Mouse (Mus musculus): Measurements from ENCODE around the gene Fam169a.
"Not testable (repeated sequence)": the region's sequence is repeated elsewhere in the genome, so short reads cannot be mapped to it uniquely, and the experiment has no call there.

Gene Fam169a

GRCm38 (mm10) chr13:97077556-97077955, 10.5 kb downstream of the Fam169a start:
- no peak for DNase-seq (ENCODE audit: extremely low spot score, low read depth, low spot score)

- no peak for DNase-seq (ENCODE audit: extremely low spot score, low read depth, low spot score)
Observed at GRCm38 (mm10) chr13:97080201-97080600, 13.1 kb downstream of the Fam169a start.

GRCm38 (mm10) chr13:97080615-97081014, 13.5 kb downstream of the Fam169a start:
- no peak for DNase-seq (ENCODE audit: extremely low spot score, low read depth, low spot score)

GRCm38 (mm10) chr13:97082432-97082831, 15.3 kb downstream of the Fam169a start:
- DNase-seq (ENCODE audit: extremely low spot score, low read depth, low spot score): no peak

DNA sequence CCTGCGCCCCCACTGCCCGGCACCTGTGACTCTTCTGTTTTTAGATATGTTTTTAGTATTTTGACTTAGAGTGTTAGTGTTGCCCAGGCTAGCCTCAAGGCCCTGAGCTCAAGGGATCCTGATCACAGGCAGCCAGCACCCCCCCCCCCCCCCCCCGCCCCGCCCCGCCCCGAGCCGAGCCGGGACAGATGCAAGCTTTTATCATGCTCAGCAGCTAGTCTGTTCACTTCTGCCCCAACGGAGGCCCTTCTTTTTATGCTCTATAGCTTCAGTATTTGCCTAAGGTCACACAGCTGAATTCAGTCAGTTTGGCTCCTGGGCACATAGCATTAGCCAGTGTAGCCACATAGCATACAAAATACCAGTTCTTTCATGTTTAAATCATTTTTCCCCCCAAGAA, 19.2 kb downstream of the Fam169a start:
- DNase-seq (ENCODE audit: extremely low spot score, low read depth, low spot score): no peak

DNA sequence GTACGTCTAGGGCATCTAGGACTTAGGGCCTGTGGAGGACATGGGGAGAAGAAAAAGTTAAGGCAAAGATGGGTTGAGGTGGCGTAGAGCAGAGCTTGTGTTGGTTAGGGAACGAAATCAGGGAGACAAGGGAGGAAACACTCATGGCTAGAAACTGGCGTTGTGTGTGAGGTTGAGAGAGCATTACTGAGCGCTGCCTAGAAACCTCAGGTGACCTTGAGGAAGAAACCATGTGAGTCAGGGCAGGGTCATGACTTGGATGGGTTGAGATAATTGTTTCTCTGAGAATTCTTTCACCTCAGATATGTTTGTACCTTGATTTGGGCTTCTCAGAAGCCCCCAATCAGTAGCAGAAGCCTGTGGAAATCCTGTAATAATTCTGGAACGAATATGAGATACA, 20.3 kb downstream of the Fam169a start:
- DNase-seq (ENCODE audit: extremely low spot score, low read depth, low spot score): no peak

DNA sequence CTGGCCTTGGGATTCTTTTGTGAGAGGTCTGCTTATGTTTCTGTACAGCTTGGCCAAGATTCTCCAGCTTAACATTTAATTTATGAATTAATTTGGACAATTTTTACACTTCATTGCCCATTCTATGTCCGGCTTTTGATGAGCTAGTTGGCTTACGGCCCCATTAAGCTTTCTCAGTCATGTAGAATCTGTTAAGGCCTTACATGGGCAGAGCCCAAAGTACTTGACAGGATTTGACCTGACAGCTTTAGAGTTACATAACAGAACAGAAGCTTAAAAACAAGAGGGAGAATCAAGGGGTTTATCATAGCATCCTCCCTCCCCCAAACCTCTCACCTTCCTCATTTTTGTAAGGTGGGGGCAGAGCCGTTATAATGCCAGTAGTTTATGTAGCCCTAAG, 21.1 kb downstream of the Fam169a start:
- no peak for DNase-seq (ENCODE audit: extremely low spot score, low read depth, low spot score)

- no peak for DNase-seq (ENCODE audit: extremely low spot score, low read depth, low spot score)
Observed at GRCm38 (mm10) chr13:97095726-97096125, 28.6 kb downstream of the Fam169a start.

GRCm38 (mm10) chr13:97099187-97099852, 32.2 kb downstream of the Fam169a start, which contains the start of gene Gm6169:
TSS of gene Gm6169 (minus strand) at chr13:97099237.
- peak; percentile 12 for DNase-seq (ENCODE audit: extremely low spot score, low read depth, low spot score)

- DNase-seq (ENCODE audit: extremely low spot score, low read depth, low spot score): no peak
Observed at GRCm38 (mm10) chr13:97104996-97105395, 37.9 kb downstream of the Fam169a start.

- not testable (repeated sequence) for DNase-seq (ENCODE audit: extremely low spot score, low read depth, low spot score)
Observed at GRCm38 (mm10) chr13:97107721-97108120, 40.6 kb downstream of the Fam169a start.

DNA sequence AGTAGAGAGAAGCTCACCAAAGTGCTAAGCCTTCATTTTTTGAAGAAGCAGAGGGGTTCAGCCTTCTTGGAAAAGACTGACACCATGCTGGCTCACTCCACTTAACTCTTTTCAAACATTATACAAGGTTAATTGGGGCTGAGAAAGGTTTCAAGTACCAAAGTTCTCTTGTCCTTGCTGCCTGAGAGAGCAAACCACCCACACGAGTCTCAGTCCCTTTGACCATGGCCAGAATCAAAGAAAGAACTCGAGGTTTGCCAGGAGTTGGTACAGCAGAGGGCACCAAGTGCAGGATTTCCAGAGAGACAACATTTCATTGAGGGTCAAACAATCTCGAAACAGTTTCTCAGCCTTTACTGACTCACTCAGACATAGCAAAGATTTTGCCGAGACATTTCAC, 42.0 kb downstream of the Fam169a start:
- DNase-seq (ENCODE audit: extremely low spot score, low read depth, low spot score): no peak

GRCm38 (mm10) chr13:97121341-97121740, 54.3 kb downstream of the Fam169a start:
- no peak for DNase-seq (ENCODE audit: extremely low spot score, low read depth, low spot score)

DNA sequence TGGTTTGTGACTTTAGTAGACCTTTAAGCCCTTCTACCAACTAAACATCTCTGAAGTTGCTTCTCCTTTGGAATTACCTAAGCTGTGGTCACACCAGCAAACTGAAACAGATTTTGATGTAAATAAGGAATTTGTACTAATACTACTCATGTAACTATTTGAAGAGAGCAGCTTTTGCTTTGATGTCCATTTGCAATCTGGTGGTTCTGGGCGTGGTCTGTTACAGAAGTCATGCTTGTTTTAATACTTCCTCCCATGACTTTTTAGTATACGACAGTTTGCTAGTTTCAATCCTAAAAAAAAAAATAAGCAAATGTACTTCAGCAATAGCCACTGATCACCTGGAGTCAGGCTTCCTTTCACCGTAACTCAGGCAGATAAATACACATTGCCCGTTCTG, 62.6 kb downstream of the Fam169a start:
- DNase-seq (ENCODE audit: extremely low spot score, low read depth, low spot score): not testable (repeated sequence)

- not testable (repeated sequence) for DNase-seq (ENCODE audit: extremely low spot score, low read depth, low spot score)
Observed at GRCm38 (mm10) chr13:97130413-97130812, 63.3 kb downstream of the Fam169a start.

DNA sequence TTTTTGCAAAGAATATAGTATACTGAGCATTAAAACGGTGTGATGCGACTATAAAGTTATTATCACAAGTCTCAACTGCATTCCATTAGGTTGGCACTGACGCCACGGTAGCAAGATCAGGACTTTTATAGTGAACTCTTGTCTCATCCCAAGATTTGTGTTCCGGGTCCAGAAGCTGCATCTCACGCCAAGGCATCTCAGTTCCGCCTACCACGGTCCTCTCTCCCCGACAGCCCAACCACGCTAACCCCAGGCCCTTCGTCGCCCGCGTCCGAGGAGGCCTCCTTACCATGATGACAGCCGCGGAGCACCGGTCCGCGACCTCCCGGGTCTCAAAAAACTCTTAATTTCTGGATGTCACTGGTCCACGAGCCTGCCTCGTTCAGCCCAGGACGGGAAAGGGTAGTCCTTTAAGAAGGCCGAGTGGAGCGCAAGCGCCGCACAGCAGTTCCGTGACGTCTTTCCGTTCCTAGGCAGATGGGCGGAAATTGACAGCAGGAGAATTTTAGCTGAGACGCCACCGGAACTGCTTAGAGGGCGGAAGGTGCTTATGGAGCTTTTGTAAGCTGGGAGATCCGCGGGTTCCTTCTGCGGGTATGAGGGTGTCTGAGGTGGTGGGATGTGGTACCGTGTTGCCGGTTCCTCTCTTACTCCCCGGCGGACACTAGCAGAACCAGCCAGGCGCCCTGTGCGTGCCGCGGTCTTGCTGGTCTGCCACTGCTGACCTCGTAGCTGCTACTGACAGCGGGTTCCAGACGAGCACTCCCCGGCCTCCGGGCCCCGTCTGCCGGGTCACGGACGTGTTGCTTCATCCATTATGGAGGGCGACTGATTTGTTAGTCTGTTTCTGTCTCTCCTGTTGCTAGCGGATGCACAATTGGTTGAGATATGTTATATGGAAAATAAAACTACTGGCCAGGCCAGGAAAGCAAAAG, 70.6 kb downstream of the Fam169a start, which contains the start of the genes Gfm2 and Nsa2:
TSS of gene Gfm2 (plus strand) at position 472 of the 935 bp plus-strand sequence.
TSS of gene Nsa2 (minus strand) at position 472 of the 935 bp plus-strand sequence.
- DNase-seq (ENCODE audit: extremely low spot score, low read depth, low spot score): peak; percentile 91

GRCm38 (mm10) chr13:97138404-97138931, 71.4 kb downstream of the Fam169a start:
- DNase-seq (ENCODE audit: extremely low spot score, low read depth, low spot score): not testable (repeated sequence)

GRCm38 (mm10) chr13:97142321-97142720, 75.2 kb downstream of the Fam169a start:
- no peak for DNase-seq (ENCODE audit: extremely low spot score, low read depth, low spot score)

DNA sequence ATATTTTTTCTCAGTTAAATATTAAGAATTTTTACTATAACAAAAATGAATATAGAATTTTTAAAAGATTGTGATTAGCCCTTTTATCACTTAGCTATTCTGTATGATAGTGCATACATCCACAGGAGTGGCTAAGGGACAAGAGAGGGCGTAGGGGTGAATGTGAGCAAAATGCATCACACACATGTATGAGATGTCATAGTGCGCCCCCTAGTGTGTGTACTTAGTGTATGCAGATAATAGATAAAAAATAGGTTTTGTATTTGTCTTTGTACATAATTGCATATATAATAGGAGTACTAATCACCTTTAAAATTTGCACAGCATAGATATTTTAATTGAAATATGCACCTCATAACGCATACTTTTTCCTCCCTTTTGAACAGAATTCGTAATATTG, 78.7 kb downstream of the Fam169a start:
- peak; percentile 31 for DNase-seq (ENCODE audit: extremely low spot score, low read depth, low spot score)

- no peak for DNase-seq (ENCODE audit: extremely low spot score, low read depth, low spot score)
Observed at GRCm38 (mm10) chr13:97175520-97176264, 108.6 kb downstream of the Fam169a start.

- no peak for DNase-seq (ENCODE audit: extremely low spot score, low read depth, low spot score)
Observed at GRCm38 (mm10) chr13:97176731-97177130, 109.6 kb downstream of the Fam169a start.

Measured in hindlimb bud, embryonic 11.5 days (tissue).